Mouse (Mus musculus) gastrocnemius, adult 18-20 months (tissue): ENCODE data around the gene Tspan5. TPM values are rescaled to one million over a fixed set of nuclear protein-coding genes. Genes with fewer than 3 reads are reported as not detected.

ENCODE experiments used
- DNase-seq: peaks from one replicate; pipeline ENCODE4 v3.0.0; 2021; ENCODE audit warnings: low spot score
- total RNA-seq, 2 experiments: library from RNA; stranded (reverse); gene quantifications; 2 replicates each; pipeline ENCODE4 v1.2.3; 2021

Tspan5 gene
- total RNA-seq, 2 experiments from 2014 or later = 2.1 to 2.2 TPM

GRCm38 (mm10) chr3:138743061-138743671 is 1.2 kb downstream of the Tspan5 start:
- DNase-seq = peak; percentile 50

GRCm38 (mm10) chr3:138744030-138744774 is 2.2 kb downstream of the Tspan5 start:
- DNase-seq = no peak

- DNase-seq = no peak
Measured at GRCm38 (mm10) chr3:138745091-138745490, 3.1 kb downstream of the Tspan5 start.

- no peak for DNase-seq
Measured at GRCm38 (mm10) chr3:138745596-138745995, 3.6 kb downstream of the Tspan5 start.

GRCm38 (mm10) chr3:138746556-138746955 is 4.6 kb downstream of the Tspan5 start:
- no peak for DNase-seq

GRCm38 (mm10) chr3:138747035-138747434 is 5.0 kb downstream of the Tspan5 start:
- no peak for DNase-seq

- no peak for DNase-seq
Measured at GRCm38 (mm10) chr3:138747985-138748384, 6.0 kb downstream of the Tspan5 start.

GRCm38 (mm10) chr3:138749645-138750044 is 7.7 kb downstream of the Tspan5 start:
- DNase-seq = no peak

GRCm38 (mm10) chr3:138751328-138751727 is 9.3 kb downstream of the Tspan5 start:
- DNase-seq = no peak

- DNase-seq = no peak
Measured at GRCm38 (mm10) chr3:138752056-138752455, 10.1 kb downstream of the Tspan5 start.

GRCm38 (mm10) chr3:138752769-138753168 is 10.8 kb downstream of the Tspan5 start:
- no peak for DNase-seq

GRCm38 (mm10) chr3:138753182-138753885 is 11.3 kb downstream of the Tspan5 start:
- no peak for DNase-seq

- no peak for DNase-seq
Measured at GRCm38 (mm10) chr3:138754328-138754727, 12.3 kb downstream of the Tspan5 start.

- DNase-seq = no peak
Measured at GRCm38 (mm10) chr3:138757283-138757682, 15.3 kb downstream of the Tspan5 start.

GRCm38 (mm10) chr3:138759968-138760684 is 18.1 kb downstream of the Tspan5 start:
- no peak for DNase-seq

- DNase-seq = no peak
Measured at GRCm38 (mm10) chr3:138760685-138761119, 18.7 kb downstream of the Tspan5 start.

- DNase-seq = no peak
Measured at GRCm38 (mm10) chr3:138761531-138761930, 19.5 kb downstream of the Tspan5 start.

GRCm38 (mm10) chr3:138763941-138764340 is 21.9 kb downstream of the Tspan5 start:
- no peak for DNase-seq

- no peak for DNase-seq
Measured at GRCm38 (mm10) chr3:138764782-138765181, 22.8 kb downstream of the Tspan5 start.

GRCm38 (mm10) chr3:138767034-138767433 is 25.0 kb downstream of the Tspan5 start:
- no peak for DNase-seq

- no peak for DNase-seq
Measured at GRCm38 (mm10) chr3:138768541-138769093, 26.6 kb downstream of the Tspan5 start.
